Mouse (Mus musculus) 3T3-L1 (cell line): ENCODE results near the gene Pigyl.

Experiments
- DNase-seq: peaks from one replicate; pipeline ENCODE4 v3.0.0-alpha.2; 2015; ENCODE audit warnings: low read depth, low spot score

Pigyl gene

DNA sequence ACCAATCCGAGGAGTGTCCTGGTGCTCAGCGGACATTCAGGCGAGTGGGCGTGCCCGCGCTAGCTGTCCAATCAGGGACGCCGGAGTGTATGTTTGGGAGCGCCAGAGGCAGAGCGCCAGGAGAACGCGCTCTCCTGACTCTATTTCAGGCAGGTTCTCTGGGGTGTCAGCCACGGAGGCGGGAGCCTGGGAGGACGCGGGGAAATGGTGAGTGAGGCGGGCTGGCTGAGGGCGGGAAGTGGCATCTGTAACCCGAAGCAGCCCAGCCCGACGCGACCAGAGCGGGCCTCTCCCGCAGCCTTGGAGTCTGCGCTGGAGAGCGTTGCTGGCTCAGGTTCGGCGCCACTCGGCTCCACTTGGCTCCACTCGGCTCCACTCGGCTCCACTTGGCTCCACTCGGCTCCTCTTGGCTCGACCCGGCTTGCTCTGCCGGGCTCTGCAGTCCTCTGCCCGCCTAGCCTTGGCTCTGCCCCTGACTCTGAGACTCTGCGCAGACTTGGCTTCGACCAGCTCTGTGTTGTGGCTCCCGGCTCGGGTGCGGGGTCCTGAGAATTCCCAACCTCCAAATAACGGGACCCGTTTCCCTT lies 31.5 kb downstream of the Pigyl start, which contains the start of gene Zfp872:
Zfp872 (plus strand) TSS at position 66 of the 587 bp plus-strand sequence.
- DNase-seq: no peak

DNA sequence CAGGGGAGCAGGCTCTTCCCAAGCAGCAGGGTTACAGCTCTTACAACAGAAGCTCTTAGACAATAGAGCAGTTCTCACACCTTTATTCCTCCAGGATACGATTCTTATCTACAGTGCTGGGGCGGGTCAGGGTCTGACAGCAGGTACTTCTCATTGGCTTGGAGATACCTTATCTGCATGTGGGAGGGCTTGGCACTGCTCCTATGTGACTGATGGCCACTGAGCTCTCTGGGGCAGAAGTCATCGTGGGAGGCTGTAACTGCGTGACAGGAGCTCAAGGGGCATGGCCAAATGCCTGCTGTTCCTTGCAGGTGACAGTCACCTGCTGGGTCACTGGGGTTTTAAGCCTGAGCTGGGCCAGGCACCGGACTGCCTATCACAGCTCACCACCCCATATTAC lies 39.8 kb downstream of the Pigyl start:
- no peak for DNase-seq
